Mouse (Mus musculus) erythroblast, embryonic 14.5 days (primary cell): Measurements from ENCODE around the gene Plin3. TPM values are rescaled to one million over a fixed set of nuclear protein-coding genes. Genes with fewer than 3 reads are reported as not detected.

Experiments
- H3K27me3 ChIP-seq: 2 replicates; pipeline ENCODE4 v1.6.1; 2012; ENCODE audit warnings: inconsistent platforms; ENCODE audit not compliant: control insufficient read depth
- H3K36me3 ChIP-seq: 2 replicates; pipeline ENCODE4 v1.6.1; 2012; ENCODE audit warnings: mild to moderate bottlenecking, inconsistent platforms; ENCODE audit not compliant: control insufficient read depth
- H3K4me1 ChIP-seq: 2 replicates; pipeline ENCODE4 v1.6.1; 2012; ENCODE audit warnings: inconsistent platforms; ENCODE audit not compliant: control insufficient read depth
- H3K4me3 ChIP-seq: replicated peaks from 2 replicates; pipeline ENCODE3; 2012; ENCODE audit warnings: moderate library complexity, mild to moderate bottlenecking, inconsistent platforms
- H3K9me3 ChIP-seq: 2 replicates; pipeline ENCODE4 v1.6.1; 2012; ENCODE audit warnings: low read length, inconsistent platforms, mixed read lengths; ENCODE audit not compliant: control insufficient read depth
- GATA1 ChIP-seq: IDR thresholded peaks from 2 replicates; pipeline ENCODE4 v1.6.1; 2012; ENCODE audit warnings: low read length, inconsistent platforms, mixed read lengths
- TAL1 ChIP-seq: IDR thresholded peaks from 3 replicates; pipeline ENCODE4 v1.6.1; 2012; ENCODE audit warnings: low read length, inconsistent platforms, mixed read lengths
- polyA plus RNA-seq: library from polyadenylated mRNA; stranded (reverse); fragments of >175 nt; gene quantifications from 2 replicates; pipeline ENCODE4 v1.2.3, GENCODE M21; 2012

Plin3 gene
- polyA plus RNA-seq, 1 experiment, result 0.86 TPM

DNA sequence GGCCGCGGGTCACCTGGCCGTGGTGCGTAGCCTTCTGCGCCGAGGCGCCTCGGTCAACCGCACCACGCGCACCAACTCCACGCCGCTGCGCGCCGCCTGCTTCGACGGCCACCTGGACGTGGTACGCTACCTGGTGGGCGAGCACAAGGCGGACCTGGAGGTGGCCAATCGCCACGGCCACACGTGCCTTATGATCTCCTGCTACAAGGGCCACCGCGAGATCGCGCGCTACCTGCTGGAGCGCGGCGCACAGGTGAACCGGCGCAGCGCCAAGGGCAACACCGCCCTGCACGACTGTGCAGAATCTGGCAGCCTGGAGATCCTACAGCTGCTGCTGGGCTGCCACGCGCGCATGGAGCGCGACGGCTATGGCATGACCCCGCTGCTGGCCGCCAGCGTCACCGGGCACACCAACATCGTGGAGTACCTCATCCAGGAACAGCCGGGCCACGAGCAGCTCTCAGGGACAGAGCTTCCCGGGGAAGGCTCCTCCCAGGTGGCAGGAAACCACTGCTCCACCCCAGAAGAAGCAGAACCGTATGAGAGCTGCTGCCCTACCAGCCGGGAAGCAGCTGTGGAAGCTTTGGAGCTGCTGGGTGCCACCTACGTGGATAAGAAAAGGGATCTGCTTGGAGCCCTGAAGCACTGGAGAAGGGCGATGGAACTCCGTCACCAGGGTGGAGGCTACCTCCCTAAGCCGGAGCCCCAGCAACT is 35.3 kb downstream of the Plin3 start:
- Histone ChIP-seq H3K27me3 (no peaks in the 10 kb centered on the region), H3K36me3 (peaks cover 50% of the 10 kb centered on the region), H3K9me3 (no peaks in the 10 kb centered on the region), H3K4me1 (peaks cover 57% of the 10 kb centered on the region), H3K4me3 (peak overlapping the region; percentile 78)
- TF ChIP-seq GATA1 (no peak), TAL1 (no peak)

DNA sequence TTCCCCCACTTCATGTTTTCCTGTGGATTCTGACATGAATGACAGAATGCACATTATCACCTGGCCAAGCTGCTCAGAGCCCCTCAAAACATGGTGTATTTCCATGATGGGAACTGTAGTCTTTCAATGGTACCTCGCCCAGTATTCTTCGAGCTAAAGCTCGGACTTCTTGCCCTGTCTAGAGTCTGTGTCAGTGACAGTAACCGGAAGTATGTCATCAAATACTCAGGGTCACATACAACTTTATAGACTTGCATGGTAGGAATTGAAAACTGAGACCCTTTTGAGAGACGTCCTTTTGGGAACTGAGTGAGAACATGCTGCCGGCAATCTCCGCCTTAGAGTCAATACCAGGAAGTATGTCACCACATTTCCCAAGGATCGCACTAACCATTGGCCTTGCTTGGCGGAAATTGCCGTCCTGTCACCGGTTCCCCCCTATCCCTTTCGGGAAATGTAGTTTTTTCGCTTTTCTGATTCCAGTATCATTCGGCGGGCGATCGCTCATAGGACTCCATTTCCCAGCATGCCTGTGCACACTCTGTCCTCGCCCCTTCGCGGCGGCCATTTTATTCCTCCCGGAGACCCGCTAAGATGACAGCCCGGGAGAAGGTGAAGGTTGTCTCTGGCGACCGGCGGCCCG is 36.3 kb downstream of the Plin3 start, which contains the start of gene Fem1a:
Fem1a (plus strand) TSS at position 572 of the 643 bp plus-strand sequence.
- H3K4me1 ChIP-seq, result peaks cover 51% of the 10 kb centered on the region
- H3K4me3 ChIP-seq, result peak within 1 kb of the TSS; percentile 78
- H3K27me3 ChIP-seq, result no peaks in the 10 kb centered on the region
- TF ChIP-seq GATA1 (no peak), TAL1 (no peak)
- H3K9me3 ChIP-seq, result no peaks in the 10 kb centered on the region
- peaks cover 41% of the 10 kb centered on the region for H3K36me3 ChIP-seq

DNA sequence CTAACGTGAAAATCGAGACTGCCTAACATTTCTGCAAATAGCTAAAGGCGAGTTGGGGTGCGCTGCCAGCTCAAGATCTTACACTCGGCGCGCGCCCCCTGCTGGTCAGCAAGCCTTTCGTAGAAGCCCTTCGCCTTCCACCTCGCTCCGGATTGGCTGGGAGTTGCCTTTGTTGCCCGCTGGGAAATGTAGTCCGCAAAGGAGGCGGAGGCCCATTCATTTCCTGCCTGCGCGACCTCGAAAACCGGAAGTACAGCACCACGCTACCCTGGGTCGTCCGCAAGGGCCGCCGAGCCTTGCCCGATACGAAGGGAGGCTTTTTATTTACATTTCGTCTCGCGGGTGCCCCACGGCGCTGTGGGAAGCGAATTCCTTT is 36.8 kb downstream of the Plin3 start:
- Histone ChIP-seq H3K4me3 (peak overlapping the region; percentile 78), H3K9me3 (no peaks in the 10 kb centered on the region), H3K27me3 (no peaks in the 10 kb centered on the region), H3K4me1 (peaks cover 48% of the 10 kb centered on the region), H3K36me3 (peaks cover 36% of the 10 kb centered on the region)
- no peak for TF ChIP-seq TAL1
- TF ChIP-seq GATA1, result no peak

DNA sequence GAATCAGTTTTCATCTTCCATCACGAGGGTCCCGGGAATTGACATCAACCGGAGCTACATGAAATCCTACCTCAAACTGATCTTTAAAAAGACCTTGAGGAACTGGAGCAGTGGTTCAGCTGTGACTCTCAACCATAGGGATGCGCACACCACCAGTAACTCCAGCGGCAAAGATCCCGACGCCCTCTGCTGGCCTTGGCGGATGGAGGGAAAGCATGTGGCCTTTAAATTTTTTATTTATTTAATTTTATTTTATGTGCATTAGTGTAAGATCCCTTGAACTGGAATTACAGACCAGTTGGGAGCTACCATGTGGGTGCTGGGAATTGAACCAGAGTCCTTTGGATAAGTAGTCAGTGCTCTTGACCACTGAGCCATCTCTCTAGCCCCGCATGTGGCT is 37.2 kb downstream of the Plin3 start:
- peaks cover 48% of the 10 kb centered on the region for H3K4me1 ChIP-seq
- H3K36me3 ChIP-seq, result peaks cover 31% of the 10 kb centered on the region
- H3K27me3 ChIP-seq, result no peaks in the 10 kb centered on the region
- H3K9me3 ChIP-seq, result no peaks in the 10 kb centered on the region
- peak overlapping the region; percentile 78 for H3K4me3 ChIP-seq
- TF ChIP-seq TAL1 (no peak), GATA1 (no peak)

DNA sequence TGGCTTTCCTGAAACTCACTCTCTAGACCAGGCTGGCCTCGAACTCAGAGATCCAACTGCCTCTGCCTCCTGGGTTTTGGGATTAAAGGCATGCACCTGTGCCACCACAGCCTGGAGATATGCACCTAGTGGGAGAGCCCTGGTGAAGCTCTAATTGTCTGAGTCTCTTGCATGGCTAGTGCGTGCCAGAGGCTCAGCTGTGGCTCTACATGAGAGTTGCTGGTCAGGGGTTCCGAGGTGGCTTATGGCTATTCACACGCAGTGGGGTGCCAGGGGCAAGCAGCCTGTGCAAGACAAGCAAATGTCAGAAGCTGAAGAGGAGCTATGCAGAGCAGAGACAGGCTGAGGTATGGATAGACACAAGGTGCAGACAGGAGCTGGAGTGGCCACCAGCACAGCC is 38.0 kb downstream of the Plin3 start:
- H3K36me3 ChIP-seq, result peaks cover 24% of the 10 kb centered on the region
- H3K4me3 ChIP-seq, result no peak overlapping the region
- H3K9me3 ChIP-seq, result no peaks in the 10 kb centered on the region
- H3K4me1 ChIP-seq, result peaks cover 40% of the 10 kb centered on the region
- TF ChIP-seq GATA1, result no peak
- TF ChIP-seq TAL1, result no peak
- no peaks in the 10 kb centered on the region for H3K27me3 ChIP-seq

DNA sequence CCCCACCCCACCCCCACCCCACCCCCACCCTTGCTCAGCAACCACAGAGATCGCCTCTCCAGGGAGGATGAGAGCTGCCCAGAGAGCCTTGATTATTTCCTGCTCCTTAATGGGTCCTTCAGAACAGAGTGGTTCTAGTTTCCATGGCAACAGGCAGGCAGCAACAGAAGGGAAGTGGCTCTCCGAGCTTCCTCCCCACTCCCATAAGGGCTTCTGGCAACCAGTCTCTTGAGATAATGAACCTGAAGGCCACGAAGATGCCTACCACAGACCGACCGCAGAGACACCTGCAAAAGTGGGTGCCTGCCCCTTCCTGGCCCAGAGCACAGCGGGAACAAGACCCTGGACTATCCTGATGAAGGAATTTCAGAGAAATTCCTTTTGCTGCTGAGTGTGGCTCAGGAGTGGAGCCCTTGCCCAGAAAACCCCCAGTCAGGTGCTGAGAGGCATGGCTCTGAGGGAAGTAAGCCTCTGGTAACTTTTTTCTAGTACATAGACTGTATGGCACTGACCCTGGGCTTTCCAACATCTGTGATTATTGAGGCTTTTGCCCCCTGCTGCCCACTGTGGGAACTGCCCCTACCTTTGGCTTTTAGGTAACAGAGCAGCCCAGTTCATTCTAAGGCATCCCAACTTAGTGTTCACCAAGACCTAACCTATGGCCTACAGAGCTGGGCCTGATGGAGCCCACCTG is 41.4 kb downstream of the Plin3 start:
- TF ChIP-seq GATA1 (no peak), TAL1 (no peak)
- Histone ChIP-seq H3K27me3 (peaks cover 5% of the 10 kb centered on the region), H3K36me3 (no peaks in the 10 kb centered on the region), H3K4me3 (no peak overlapping the region), H3K9me3 (no peaks in the 10 kb centered on the region), H3K4me1 (peaks cover 12% of the 10 kb centered on the region)

DNA sequence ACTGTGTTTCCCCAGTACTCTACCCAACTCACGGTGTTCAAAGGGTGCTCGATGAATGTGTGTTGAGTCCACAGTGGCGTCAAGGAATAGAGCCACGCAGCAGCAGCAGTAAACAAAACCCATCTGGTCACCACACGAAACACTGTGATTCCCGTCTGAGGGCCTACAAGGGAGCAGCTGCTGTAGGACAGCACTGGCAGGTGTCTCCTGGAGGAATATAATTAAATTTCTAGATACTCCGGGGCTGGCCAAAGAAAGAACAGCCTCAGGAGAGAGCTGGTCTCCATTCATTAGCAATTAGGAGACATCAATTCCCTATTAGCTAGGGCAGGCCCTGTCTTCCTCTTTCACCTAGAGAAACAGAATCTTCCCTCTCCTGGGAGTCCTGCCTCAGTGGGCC is 47.1 kb downstream of the Plin3 start:
- Histone ChIP-seq H3K4me1 (peaks cover 2% of the 10 kb centered on the region), H3K36me3 (no peaks in the 10 kb centered on the region), H3K27me3 (peaks cover 17% of the 10 kb centered on the region), H3K4me3 (no peak overlapping the region), H3K9me3 (no peaks in the 10 kb centered on the region)
- TF ChIP-seq GATA1 (no peak), TAL1 (no peak)

DNA sequence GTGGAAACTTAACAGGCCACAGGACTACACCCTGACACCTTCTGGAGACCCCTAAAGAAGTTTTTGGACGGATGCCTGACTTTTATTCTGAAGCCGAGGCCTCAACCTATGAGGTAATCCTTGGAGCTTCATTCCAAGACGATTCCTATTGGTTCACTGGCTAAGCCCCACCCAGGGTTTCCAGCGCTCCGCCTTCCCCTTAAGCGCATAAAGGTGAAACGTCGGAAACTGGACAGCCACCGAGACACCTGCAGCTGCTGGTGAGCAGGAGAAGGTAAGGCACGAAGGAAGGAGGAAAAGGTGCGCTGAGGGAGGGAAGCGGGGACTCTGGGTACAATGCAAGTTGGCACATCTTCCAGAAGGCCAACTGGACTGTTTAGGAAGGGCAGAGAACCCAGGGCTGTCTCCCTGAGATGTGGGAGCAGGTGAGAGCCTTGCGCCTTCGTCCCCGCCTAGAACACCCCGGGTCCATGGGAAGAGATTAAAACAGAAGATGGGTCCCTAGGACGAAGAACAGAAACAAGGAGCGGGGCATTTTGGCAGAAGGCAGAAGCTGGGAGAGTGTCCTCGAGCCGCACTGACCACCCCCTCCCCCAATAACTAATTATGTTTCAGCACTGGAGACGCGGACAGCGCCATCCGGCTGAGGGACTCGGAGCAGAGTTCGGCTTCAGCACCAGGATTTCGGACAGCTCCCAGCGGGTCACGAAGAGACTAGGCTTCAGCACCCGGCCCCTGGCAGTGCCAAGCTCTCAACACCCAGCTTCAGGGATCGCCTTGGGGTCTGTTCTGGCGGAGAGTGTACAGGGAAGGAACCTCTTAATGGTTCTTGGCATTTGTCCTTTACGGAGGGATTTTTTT is 50.9 kb downstream of the Plin3 start:
- no peak overlapping the region for H3K4me3 ChIP-seq
- no peaks in the 10 kb centered on the region for H3K36me3 ChIP-seq
- H3K9me3 ChIP-seq, result no peaks in the 10 kb centered on the region
- peaks cover 18% of the 10 kb centered on the region for H3K27me3 ChIP-seq
- TF ChIP-seq TAL1 (no peak), GATA1 (no peak)
- H3K4me1 ChIP-seq, result peaks cover 2% of the 10 kb centered on the region
